Mouse (Mus musculus) cerebellum, postnatal 4 days (tissue): ENCODE data around the gene Slc9a3.
A peak's percentile ranks its signal among the peaks of the same experiment; 100 is the strongest.

ENCODE experiments used
- DNase-seq, 2 experiments: peaks; one replicate each; pipeline ENCODE4 v3.0.0; 2022; ENCODE audit warnings: low spot score in 2 of 2, mixed read lengths in 1 of 2

Gene Slc9a3

DNA sequence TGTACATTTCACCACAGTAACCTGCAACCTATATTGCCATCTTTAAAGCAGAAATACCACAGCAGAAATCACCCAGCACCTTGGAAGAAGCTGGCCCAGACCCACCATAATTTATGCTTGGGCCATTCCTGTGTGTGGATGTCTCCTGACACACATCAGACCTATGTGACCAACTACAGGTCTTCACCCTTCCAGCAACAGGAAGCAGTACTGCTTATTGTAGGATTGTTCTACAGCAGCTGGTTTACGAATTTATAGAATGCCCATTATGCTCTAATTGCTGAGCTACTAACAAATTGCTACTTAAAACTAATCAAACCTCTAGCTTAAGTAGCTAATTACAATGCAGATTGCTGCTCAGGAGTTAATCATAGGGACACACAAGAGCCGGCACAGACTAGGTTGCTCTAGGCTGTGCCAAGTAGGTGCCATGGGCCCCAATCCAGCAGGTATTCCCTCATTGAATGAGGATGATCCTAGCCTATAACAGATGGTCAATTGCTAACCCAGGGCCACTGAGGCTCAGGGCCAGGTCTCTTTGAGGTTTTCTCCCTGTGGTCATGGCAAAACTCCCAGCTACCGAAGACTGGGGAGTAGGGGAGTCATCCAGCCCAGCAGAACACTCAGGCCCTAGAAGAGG lies 24.8 kb downstream of the Slc9a3 start:
- no peak for DNase-seq

DNA sequence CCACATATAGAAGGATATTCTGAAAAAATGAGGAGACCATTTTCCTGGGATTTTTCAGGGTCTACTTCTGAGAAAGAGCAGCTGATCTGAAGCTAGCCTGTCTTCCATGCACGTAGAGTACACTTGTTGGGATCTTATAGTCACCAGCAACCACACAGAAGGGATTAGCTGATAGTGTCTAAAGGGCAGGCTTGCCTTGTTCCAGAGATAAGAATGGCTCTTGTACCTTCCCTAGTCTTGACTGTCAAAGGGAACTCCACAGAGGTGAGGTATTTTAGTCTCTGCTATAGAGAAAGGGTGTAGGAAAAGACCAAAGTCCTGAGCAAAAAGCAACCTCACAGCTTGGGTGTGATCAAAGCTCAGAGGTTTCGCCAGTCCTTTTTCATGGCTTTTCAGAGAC lies 26.1 kb downstream of the Slc9a3 start:
- no peak for DNase-seq

GRCm38 (mm10) chr13:74166348-74167056 lies 45.2 kb downstream of the Slc9a3 start:
- DNase-seq, result peak; percentile 29 to 40

GRCm38 (mm10) chr13:74167057-74167413 lies 45.8 kb downstream of the Slc9a3 start:
- DNase-seq, result no peak

DNA sequence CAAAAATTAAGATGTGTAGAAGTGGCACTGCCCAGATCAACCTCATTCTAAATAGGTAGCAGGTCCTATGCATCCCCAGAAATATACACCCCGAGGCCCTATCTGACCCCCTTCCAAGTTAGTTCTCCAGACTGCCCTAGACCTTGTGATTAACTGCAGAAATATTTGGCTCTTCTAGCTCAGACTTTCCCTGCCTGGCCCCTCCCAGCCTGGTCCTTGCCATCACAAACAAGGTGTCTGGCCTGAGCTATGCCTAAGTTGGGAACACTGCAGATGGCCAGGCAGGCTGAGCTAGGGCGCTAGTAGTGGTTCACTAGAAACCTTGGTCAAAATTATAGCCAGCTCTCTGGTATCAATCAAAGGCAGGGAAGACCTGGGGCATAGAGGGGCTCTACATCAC lies 46.2 kb downstream of the Slc9a3 start:
- no peak for DNase-seq

DNA sequence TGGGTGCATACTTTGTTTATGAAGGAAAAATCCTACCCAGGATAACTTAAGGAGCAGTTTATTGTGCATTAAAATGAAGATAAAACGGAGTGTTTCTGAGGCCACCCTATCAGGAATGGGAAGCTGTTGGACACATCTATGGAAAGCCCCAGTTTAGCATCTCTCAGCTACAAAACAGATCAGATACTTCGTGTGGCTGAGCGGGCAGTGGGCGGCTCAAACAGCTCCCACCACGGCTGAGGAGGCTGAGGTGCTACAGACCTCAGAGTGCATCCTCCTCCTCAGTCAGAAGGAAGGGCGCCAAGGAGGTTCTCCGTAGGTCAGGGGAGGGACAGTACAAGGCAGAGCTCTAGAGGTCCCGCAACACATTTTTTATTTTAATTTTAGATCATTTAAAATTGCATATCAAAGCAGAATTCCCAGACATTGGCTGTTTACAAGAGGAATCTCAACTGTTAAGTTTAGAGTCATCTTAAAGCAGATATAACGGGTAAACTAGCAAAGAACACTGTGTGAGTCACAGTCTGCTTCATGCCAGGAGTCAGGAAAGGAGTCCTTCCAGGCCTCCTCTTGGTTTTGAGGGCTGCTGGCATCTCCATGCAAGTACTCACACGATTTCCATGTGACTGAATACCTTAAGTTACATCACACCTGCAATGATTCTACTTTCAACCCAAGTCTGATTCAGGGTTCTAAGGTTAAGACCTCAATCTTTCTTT lies 48.3 kb downstream of the Slc9a3 start:
- DNase-seq, result no peak

DNA sequence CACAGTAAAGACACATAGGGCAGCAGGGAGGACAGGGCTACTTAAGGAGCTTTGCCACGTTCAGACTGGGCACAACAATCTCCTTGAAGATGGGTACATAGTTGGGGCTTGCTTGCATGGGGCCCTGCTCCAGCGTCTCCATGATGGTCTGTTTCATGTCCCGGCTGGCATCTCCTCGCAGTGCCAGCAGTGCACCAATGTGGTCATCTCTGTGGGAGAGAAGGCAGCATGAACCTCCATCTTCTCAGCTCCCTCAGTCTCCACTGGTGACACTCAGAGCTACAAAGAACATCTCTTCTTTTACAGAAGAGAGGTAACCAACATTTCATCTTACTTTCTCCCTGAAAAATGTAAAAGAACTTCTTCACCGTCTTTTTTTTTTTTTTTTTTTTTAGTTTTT lies 50.8 kb downstream of the Slc9a3 start:
- DNase-seq, result no peak

DNA sequence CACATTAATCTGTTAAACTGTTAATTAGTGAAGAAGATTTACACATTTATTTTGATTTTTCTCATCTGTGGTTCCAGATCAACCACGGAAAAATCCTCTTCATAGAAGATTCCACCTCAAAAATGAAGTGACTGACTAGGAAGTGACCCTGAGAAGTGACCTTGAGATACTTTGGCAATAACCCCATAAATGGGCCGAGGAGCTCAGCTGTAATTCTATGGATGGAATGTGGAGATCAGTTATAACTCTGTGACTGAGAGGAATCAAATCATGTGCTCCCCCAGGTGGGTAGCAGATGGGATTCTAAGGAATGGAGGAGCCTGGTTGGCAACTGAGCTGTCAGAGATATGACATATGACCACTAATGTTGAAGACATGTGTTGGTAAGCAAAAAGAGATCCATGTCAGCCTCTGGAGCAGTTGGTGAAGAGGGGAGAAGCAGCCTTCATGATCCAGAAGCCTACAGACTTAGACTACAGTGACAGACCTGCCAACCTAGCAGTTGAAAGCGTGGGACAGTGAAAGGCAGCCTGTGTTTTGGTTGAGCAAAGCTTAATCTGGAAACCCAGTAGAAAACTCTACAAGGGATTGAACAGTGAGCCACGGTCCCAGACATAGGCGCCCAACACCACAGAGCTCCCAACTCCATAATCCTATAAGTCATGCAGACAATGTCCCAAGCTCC lies 61.9 kb downstream of the Slc9a3 start:
- DNase-seq, result no peak

- no peak for DNase-seq
Measured at GRCm38 (mm10) chr13:74192613-74193012, 71.4 kb downstream of the Slc9a3 start.

GRCm38 (mm10) chr13:74196451-74196850 lies 75.2 kb downstream of the Slc9a3 start:
- DNase-seq, result no peak

DNA sequence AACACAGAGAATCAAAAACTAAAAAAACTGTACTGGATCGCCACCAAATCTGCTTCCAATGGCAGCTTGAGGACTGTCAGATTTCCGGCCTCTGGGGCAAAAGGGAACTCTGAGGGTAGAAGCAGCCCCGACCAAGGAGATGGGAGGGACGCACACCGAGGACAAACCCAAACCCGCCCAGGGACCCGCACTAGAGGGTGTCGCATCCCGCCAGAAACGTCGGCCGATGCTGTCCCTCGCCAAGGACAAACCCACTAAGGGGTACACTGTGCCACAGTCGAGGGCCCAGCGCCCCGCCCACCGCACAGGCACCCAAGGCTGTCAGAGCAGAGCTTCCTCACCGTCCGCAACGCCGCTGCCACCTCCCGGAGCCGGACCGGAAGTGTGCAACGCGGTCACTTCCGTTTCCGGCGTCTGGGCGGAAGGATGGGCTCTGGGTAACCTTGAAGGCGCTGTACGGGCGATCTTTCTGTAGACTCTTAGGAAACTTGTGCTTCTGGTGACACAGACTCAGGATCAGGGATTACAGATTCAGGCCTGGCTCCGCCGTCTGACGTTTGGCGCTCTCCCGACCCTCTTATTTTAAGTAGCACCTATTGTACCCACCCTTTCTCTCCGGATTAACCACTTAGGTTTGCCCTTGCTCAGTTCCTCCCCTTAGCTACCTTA lies 87.2 kb downstream of the Slc9a3 start, which contains the start of gene Exoc3:
TSS of gene Exoc3 (minus strand) at position 416 of the 669 bp plus-strand sequence.
- DNase-seq, result peak; percentile 79 to 88

DNA sequence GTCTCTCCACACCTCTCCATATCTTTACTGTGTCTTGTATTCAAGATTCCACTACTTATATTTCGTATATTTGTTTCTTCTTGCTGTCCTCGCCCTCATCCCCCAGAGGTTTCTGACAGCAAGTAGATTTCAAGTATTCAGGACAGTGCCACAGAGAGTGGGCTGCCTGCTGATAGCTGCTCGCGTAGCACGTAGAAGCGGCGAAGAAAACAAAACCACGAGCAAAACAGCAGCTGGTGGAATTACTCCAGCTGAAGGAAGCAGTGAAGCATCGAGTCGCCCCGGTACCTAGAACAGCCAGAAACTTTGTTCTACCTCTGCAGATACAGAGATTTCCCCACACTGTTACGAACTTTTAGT lies 87.7 kb downstream of the Slc9a3 start:
- peak in 1 of 2 experiments; percentile 12 for DNase-seq

- no peak for DNase-seq
Measured at GRCm38 (mm10) chr13:74218441-74218840, 97.2 kb downstream of the Slc9a3 start.
